Mouse (Mus musculus): ENCODE measurements around the gene Jak3. TPM values are rescaled to one million over a fixed set of nuclear protein-coding genes. Genes with fewer than 3 reads are reported as not detected.

Jak3 gene
- polyA plus RNA-seq, 1 experiment: 62.6 TPM

GRCm38 (mm10) chr8:71671549-71671965, 4.5 kb upstream of the Jak3 start, which contains the start of gene Unc13a:
Gene Unc13a (minus strand): TSS chr8:71671757.
- no peaks in the 10 kb centered on the region for H3K36me3 ChIP-seq (ENCODE audit: control insufficient read depth, insufficient read depth, low read length)
- 2% methylated on average over 41 of the region's 42 CpGs for WGBS

GRCm38 (mm10) chr8:71672168-71672735, 3.8 kb upstream of the Jak3 start:
- Histone ChIP-seq H3K36me3 (ENCODE audit: control insufficient read depth, insufficient read depth, low read length) (no peaks in the 10 kb centered on the region), H3K27me3 (ENCODE audit: control insufficient read depth, insufficient read depth, low read length) (no peaks in the 10 kb centered on the region), H3K4me1 (ENCODE audit: control insufficient read depth, insufficient read depth, insufficient read length) (peaks cover 29% of the 10 kb centered on the region), H3K27ac (ENCODE audit: insufficient read depth, low read length) (no peak overlapping the region), H3K4me3 (ENCODE audit: extremely low read depth, insufficient read depth, insufficient read length) (no peak overlapping the region)
- DNase-seq (ENCODE audit: low read depth in 1 of 2, low spot score in 2 of 2): no peak
- TF ChIP-seq CTCF (IDR thresholded peaks at IDR 0.05; ENCODE audit: extremely low read depth, insufficient read depth, insufficient read length, insufficient replicate concordance): no peak
- TF ChIP-seq POLR2A (IDR thresholded peaks at IDR 0.05; ENCODE audit: low read depth, low read length): no peak
- 75% methylated on average over 6 of the region's 6 CpGs for WGBS

More at GRCm38 (mm10) chr8:71671549-71671965, 4.5 kb upstream of the Jak3 start, which contains the start of gene Unc13a:
- Histone ChIP-seq H3K27me3 (ENCODE audit: control insufficient read depth, insufficient read depth, low read length) (no peaks in the 10 kb centered on the region), H3K4me1 (ENCODE audit: control insufficient read depth, insufficient read depth, insufficient read length) (peaks cover 28% of the 10 kb centered on the region), H3K27ac (ENCODE audit: insufficient read depth, low read length) (no peak within 1 kb of the TSS), H3K4me3 (ENCODE audit: extremely low read depth, insufficient read depth, insufficient read length) (peak within 1 kb of the TSS; percentile 63)
- no peak for TF ChIP-seq CTCF (IDR thresholded peaks at IDR 0.05; ENCODE audit: extremely low read depth, insufficient read depth, insufficient read length, insufficient replicate concordance)
- TF ChIP-seq POLR2A (IDR thresholded peaks at IDR 0.05; ENCODE audit: low read depth, low read length): no peak
- DNase-seq (ENCODE audit: low read depth in 1 of 2, low spot score in 2 of 2): peak; percentile 65 to 85

- DNase-seq (ENCODE audit: low read depth in 1 of 2, low spot score in 2 of 2): no peak
- H3K27me3 ChIP-seq (ENCODE audit: control insufficient read depth, insufficient read depth, low read length): no peaks in the 10 kb centered on the region
- peaks cover 25% of the 10 kb centered on the region for H3K4me1 ChIP-seq (ENCODE audit: control insufficient read depth, insufficient read depth, insufficient read length)
- no peak overlapping the region for H3K27ac ChIP-seq (ENCODE audit: insufficient read depth, low read length)
- peaks cover 2% of the 10 kb centered on the region; the same call in 1 of the 2 replicates for H3K36me3 ChIP-seq (ENCODE audit: control insufficient read depth, insufficient read depth, low read length)
- TF ChIP-seq CTCF (IDR thresholded peaks at IDR 0.05; ENCODE audit: extremely low read depth, insufficient read depth, insufficient read length, insufficient replicate concordance) (no peak), POLR2A (IDR thresholded peaks at IDR 0.05; ENCODE audit: low read depth, low read length) (no peak)
- H3K4me3 ChIP-seq (ENCODE audit: extremely low read depth, insufficient read depth, insufficient read length): no peak overlapping the region
- WGBS: 84% methylated on average over 2 of the region's 2 CpGs
Measured at GRCm38 (mm10) chr8:71674071-71674470, 2.0 kb upstream of the Jak3 start.

- Histone ChIP-seq H3K27ac (ENCODE audit: insufficient read depth, low read length) (peak overlapping the region; percentile 92), H3K4me3 (ENCODE audit: extremely low read depth, insufficient read depth, insufficient read length) (no peak overlapping the region), H3K4me1 (ENCODE audit: control insufficient read depth, insufficient read depth, insufficient read length) (peaks cover 26% of the 10 kb centered on the region), H3K36me3 (ENCODE audit: control insufficient read depth, insufficient read depth, low read length) (peaks cover 15% of the 10 kb centered on the region), H3K27me3 (ENCODE audit: control insufficient read depth, insufficient read depth, low read length) (no peaks in the 10 kb centered on the region)
- WGBS: 41% methylated on average over 9 of the region's 9 CpGs
- no peak for DNase-seq (ENCODE audit: low read depth in 1 of 2, low spot score in 2 of 2)
- no peak for TF ChIP-seq CTCF (IDR thresholded peaks at IDR 0.05; ENCODE audit: extremely low read depth, insufficient read depth, insufficient read length, insufficient replicate concordance)
- TF ChIP-seq POLR2A (IDR thresholded peaks at IDR 0.05; ENCODE audit: low read depth, low read length): no peak
Measured at GRCm38 (mm10) chr8:71675456-71676019, 558 bp upstream of the Jak3 start.

- TF ChIP-seq CTCF (IDR thresholded peaks at IDR 0.05; ENCODE audit: extremely low read depth, insufficient read depth, insufficient read length, insufficient replicate concordance) (no peak), POLR2A (IDR thresholded peaks at IDR 0.05; ENCODE audit: low read depth, low read length) (no peak)
- 12% methylated on average over 9 of the region's 9 CpGs for WGBS
- H3K4me1 ChIP-seq (ENCODE audit: control insufficient read depth, insufficient read depth, insufficient read length): peaks cover 15% of the 10 kb centered on the region
Measured at GRCm38 (mm10) chr8:71676803-71677202, 707 bp downstream of the Jak3 start.

GRCm38 (mm10) chr8:71677555-71677954, 1.5 kb downstream of the Jak3 start:
- 0 out of 2 replicates have a peak overlapping the region, but pooled peaks have one; percentile 13 for H3K4me3 ChIP-seq (ENCODE audit: extremely low read depth, insufficient read depth, insufficient read length)
- H3K27me3 ChIP-seq (ENCODE audit: control insufficient read depth, insufficient read depth, low read length): no peaks in the 10 kb centered on the region
- 0 out of 2 replicates have a peak, but pooled peaks have one; percentile 3 for TF ChIP-seq POLR2A (IDR thresholded peaks at IDR 0.05; ENCODE audit: low read depth, low read length)
- TF ChIP-seq CTCF (IDR thresholded peaks at IDR 0.05; ENCODE audit: extremely low read depth, insufficient read depth, insufficient read length, insufficient replicate concordance): no peak
- H3K36me3 ChIP-seq (ENCODE audit: control insufficient read depth, insufficient read depth, low read length): peaks cover 29% of the 10 kb centered on the region
- H3K4me1 ChIP-seq (ENCODE audit: control insufficient read depth, insufficient read depth, insufficient read length): peaks cover 15% of the 10 kb centered on the region
- DNase-seq (ENCODE audit: low read depth in 1 of 2, low spot score in 2 of 2): peak in 1 of 2 experiments; percentile 62
- peak overlapping the region; percentile 44 for H3K27ac ChIP-seq (ENCODE audit: insufficient read depth, low read length)

More at GRCm38 (mm10) chr8:71676803-71677202, 707 bp downstream of the Jak3 start:
- Histone ChIP-seq H3K27me3 (ENCODE audit: control insufficient read depth, insufficient read depth, low read length) (no peaks in the 10 kb centered on the region), H3K36me3 (ENCODE audit: control insufficient read depth, insufficient read depth, low read length) (peaks cover 24% of the 10 kb centered on the region), H3K4me3 (ENCODE audit: extremely low read depth, insufficient read depth, insufficient read length) (peak overlapping the region; percentile 97), H3K27ac (ENCODE audit: insufficient read depth, low read length) (peak overlapping the region; percentile 92)
- DNase-seq (ENCODE audit: low read depth in 1 of 2, low spot score in 2 of 2): no peak

- Histone ChIP-seq H3K27ac (ENCODE audit: insufficient read depth, low read length) (no peak overlapping the region), H3K4me1 (ENCODE audit: control insufficient read depth, insufficient read depth, insufficient read length) (peaks cover 15% of the 10 kb centered on the region), H3K4me3 (ENCODE audit: extremely low read depth, insufficient read depth, insufficient read length) (no peak overlapping the region), H3K27me3 (ENCODE audit: control insufficient read depth, insufficient read depth, low read length) (no peaks in the 10 kb centered on the region), H3K36me3 (ENCODE audit: control insufficient read depth, insufficient read depth, low read length) (peaks cover 33% of the 10 kb centered on the region)
- TF ChIP-seq POLR2A (IDR thresholded peaks at IDR 0.05; ENCODE audit: low read depth, low read length): no peak
- TF ChIP-seq CTCF (IDR thresholded peaks at IDR 0.05; ENCODE audit: extremely low read depth, insufficient read depth, insufficient read length, insufficient replicate concordance): no peak
- 68% methylated on average over 4 of the region's 4 CpGs for WGBS
- no peak for DNase-seq (ENCODE audit: low read depth in 1 of 2, low spot score in 2 of 2)
Measured at GRCm38 (mm10) chr8:71678216-71678615, 2.1 kb downstream of the Jak3 start.

Data from spleen, adult 2 months (tissue).